Mouse (Mus musculus) lung, postnatal 14 days (tissue): ENCODE measurements around the gene Cradd.

ENCODE experiments used
- DNase-seq: peaks from one replicate; pipeline ENCODE4 v3.0.0; 2021

Cradd gene

GRCm38 (mm10) chr10:95302211-95303163 is 21.4 kb downstream of the Cradd start:
- no peak for DNase-seq

- no peak for DNase-seq
These were observed 23.6 kb downstream of the Cradd start for GRCm38 (mm10) chr10:95300178-95300793.

GRCm38 (mm10) chr10:95299808-95300133 is 24.2 kb downstream of the Cradd start:
- no peak for DNase-seq

GRCm38 (mm10) chr10:95299010-95299807 is 24.7 kb downstream of the Cradd start:
- no peak for DNase-seq

- no peak for DNase-seq
These were observed 25.4 kb downstream of the Cradd start for GRCm38 (mm10) chr10:95298504-95298903.

- no peak for DNase-seq
These were observed 26.2 kb downstream of the Cradd start for GRCm38 (mm10) chr10:95297690-95298104.

GRCm38 (mm10) chr10:95297024-95297423 is 26.9 kb downstream of the Cradd start:
- DNase-seq, result no peak

GRCm38 (mm10) chr10:95293261-95293660 is 30.7 kb downstream of the Cradd start:
- DNase-seq, result no peak

GRCm38 (mm10) chr10:95292269-95292668 is 31.7 kb downstream of the Cradd start:
- DNase-seq, result no peak

GRCm38 (mm10) chr10:95291133-95291876 is 32.6 kb downstream of the Cradd start:
- no peak for DNase-seq

- no peak for DNase-seq
These were observed 34.1 kb downstream of the Cradd start for GRCm38 (mm10) chr10:95289819-95290218.

GRCm38 (mm10) chr10:95288206-95288605 is 35.7 kb downstream of the Cradd start:
- no peak for DNase-seq

- DNase-seq, result no peak
These were observed 36.6 kb downstream of the Cradd start for GRCm38 (mm10) chr10:95287351-95287750.

- no peak for DNase-seq
These were observed 40.5 kb downstream of the Cradd start for GRCm38 (mm10) chr10:95283434-95283833.

GRCm38 (mm10) chr10:95281996-95282395 is 41.9 kb downstream of the Cradd start:
- no peak for DNase-seq

GRCm38 (mm10) chr10:95281466-95281990 is 42.4 kb downstream of the Cradd start:
- DNase-seq, result no peak

GRCm38 (mm10) chr10:95280327-95280726 is 43.6 kb downstream of the Cradd start:
- peak; percentile 60 for DNase-seq

GRCm38 (mm10) chr10:95279459-95279858 is 44.5 kb downstream of the Cradd start:
- no peak for DNase-seq

GRCm38 (mm10) chr10:95278085-95278484 is 45.8 kb downstream of the Cradd start:
- DNase-seq, result no peak

GRCm38 (mm10) chr10:95275488-95275887 is 48.4 kb downstream of the Cradd start:
- DNase-seq, result no peak

- DNase-seq, result no peak
These were observed 50.7 kb downstream of the Cradd start for GRCm38 (mm10) chr10:95273226-95273625.

GRCm38 (mm10) chr10:95269151-95269550 is 54.8 kb downstream of the Cradd start:
- DNase-seq, result no peak
